Mouse (Mus musculus) embryonic stem cell, embryonic (primary cell): ENCODE data around the gene Tmem255b.

Experiments used
- CTCF ChIA-PET, 4 experiments: fragments of 300-600 bp in 2 of 4; fragments of 350-600 bp in 2 of 4; sonication (Branson Sonifier 250); formaldehyde crosslinking; loops; one replicate each; lab custom pipeline; 2022; ENCODE audit warnings: inconsistent platforms in 2 of 4; lab: Charles Lee
- POLR2A ChIA-PET, 4 experiments: fragments of 300-600 bp in 2 of 4; fragments of 350-600 bp in 2 of 4; sonication (Branson Sonifier 250); formaldehyde crosslinking; loops; one replicate each; lab custom pipeline; 2022; ENCODE audit warnings: antibody characterized with exemption in 4 of 4, inconsistent platforms in 1 of 4; lab: Charles Lee

The Tmem255b gene

DNA sequence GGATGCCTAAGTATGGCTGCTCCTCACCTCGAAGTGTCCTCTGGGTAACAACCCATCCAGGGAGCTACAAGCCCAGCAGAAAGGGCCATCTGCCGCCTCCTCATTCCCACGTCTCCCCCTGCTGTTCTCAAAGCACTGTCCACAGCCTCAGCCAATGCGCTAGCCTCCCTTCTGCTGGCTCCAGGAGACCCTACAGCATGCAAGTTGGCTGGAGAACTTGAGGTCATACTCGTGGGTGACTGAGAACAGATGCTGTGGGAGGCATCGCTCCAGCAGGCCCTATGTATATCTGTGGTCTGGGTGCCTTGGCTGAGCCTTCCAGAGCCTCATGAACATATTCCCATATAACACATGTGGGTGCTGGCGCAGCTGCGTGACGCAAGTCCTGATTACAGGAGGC, 33.7 kb downstream of the Tmem255b start:
- ChIA-PET POLR2A (interaction anchor here in 2 of 4 experiments (0.6 to 1.5 kb wide), 2 partner anchors 80 to 81 kb away, joined by 3 to 4 read pairs; no protein-coding TSS in a partner anchor), CTCF (interaction anchor here in 2 of 4 experiments (0.6 to 0.8 kb wide), 3 partner anchors 14 to 650 kb away, joined by 3 read pairs; no protein-coding TSS in a partner anchor)

DNA sequence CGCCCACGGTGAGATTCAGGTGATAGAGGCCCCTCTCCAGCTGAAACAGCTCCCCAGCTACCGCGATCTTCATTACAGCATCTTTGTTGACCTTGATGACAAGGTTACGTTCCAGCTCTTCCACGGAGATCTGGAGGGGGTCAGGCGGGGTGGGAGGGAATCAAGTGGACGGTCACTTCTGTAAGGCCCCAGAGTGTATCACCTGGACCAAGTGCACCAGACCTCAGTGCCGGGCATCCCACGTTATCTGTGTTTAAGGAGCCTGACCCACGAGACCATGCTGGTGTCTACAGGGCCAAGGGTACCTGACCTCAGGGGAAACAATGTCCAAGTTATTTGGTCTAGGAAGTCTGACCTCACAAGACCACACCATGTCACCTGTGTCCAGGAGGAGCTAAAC, 36.5 kb downstream of the Tmem255b start:
- CTCF ChIA-PET: interaction anchor here in 2 of 4 experiments (0.6 to 1.3 kb wide), 3 partner anchors 10 to 77 kb away, joined by 3 to 5 read pairs (median 3); partner anchors contain the start of gene Atp4b (in 1 of the 2)
- POLR2A ChIA-PET: interaction anchor here in 2 of 4 experiments (0.6 to 1.7 kb wide), 6 partner anchors 13 to 801 kb away, joined by 3 to 5 read pairs (median 4); partner anchors contain the start of gene Gas6 (in 1 of the 2)

DNA sequence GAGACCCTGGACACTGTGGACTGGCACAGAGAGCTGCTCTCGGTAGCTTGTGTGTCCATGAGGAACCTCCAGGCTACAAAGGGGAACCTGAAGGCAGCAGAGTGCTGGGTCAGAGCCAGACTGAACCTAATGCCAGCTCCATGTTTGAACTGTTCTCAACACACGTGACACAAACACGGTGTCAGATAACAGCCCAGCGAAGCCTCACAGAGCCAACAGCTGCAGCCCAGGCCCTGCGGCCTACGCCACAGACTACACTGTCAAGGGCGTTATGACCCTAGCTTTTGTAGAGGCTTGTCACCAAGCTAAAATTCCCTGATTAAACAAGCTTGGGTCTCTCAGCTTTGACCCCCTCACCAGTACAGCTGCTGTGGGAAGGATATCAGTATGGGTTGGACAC, 37.3 kb downstream of the Tmem255b start:
- POLR2A ChIA-PET: interaction anchor here in 3 of 4 experiments (0.5 to 2.3 kb wide), 8 partner anchors 12 to 152 kb away, joined by 3 to 12 read pairs (median 3); partner anchors contain the start of gene Gas6 (in 1 of the 3)
- CTCF ChIA-PET: interaction anchor here in 2 of 4 experiments (0.7 to 1.7 kb wide), 4 partner anchors 10 to 61 kb away, joined by 3 to 7 read pairs (median 4); no protein-coding TSS in a partner anchor

DNA sequence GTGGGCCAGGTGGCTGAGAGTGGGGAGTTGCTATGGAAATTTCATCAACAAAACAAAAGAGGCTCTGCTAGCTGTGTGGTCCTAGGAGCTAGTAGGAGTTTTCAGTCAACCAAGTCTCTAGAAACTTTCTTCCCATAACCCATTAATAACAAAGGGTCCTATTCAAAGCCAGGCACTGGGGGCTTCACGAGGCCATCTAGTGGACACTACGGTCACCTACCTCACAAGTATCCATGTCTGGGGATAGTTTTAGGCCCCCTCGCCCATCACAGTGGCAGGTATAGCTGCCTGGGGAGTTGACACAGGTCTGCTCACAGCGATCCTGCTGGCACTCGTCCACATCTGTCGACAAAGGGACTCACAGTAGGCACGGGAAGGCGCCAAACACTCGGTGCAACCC, 40.9 kb downstream of the Tmem255b start:
- ChIA-PET POLR2A (interaction anchor here in 2 of 4 experiments (1.2 to 1.5 kb wide), 4 partner anchors 15 to 73 kb away, joined by 3 to 6 read pairs (median 4); no protein-coding TSS in a partner anchor), CTCF (interaction anchor here in 2 of 4 experiments (0.6 to 0.7 kb wide), 3 partner anchors 14 to 308 kb away, joined by 3 to 4 read pairs (median 3); no protein-coding TSS in a partner anchor)

DNA sequence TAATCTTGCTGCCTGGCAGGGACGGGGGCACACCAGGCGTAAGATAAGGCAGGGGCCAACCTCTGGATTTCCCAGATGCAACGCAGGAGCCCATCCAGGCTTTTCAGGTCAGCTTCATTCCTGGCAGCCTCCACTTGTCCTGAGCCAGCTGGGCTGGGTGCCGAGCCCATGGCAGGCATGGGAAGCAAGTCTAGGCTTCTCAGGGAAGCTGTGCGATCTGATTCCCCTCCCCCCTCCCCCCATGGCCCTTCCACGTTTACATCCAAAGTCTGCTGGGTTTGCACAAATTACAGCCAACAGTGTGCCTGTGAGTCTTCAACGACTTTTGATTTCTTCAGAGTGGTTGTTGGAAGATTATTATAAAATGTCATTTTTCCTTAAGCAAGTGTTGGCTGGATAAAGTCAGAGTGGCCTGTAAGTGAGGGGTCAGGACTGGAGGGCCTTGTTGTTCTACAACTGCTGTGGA, 46.1 kb downstream of the Tmem255b start:
- POLR2A ChIA-PET: interaction anchor here in 2 of 4 experiments (0.7 to 1.4 kb wide), 4 partner anchors 9 to 68 kb away, joined by 3 to 5 read pairs (median 4); partner anchors contain the start of gene Gas6 (in 1 of the 2)
- CTCF ChIA-PET: no interaction called here

DNA sequence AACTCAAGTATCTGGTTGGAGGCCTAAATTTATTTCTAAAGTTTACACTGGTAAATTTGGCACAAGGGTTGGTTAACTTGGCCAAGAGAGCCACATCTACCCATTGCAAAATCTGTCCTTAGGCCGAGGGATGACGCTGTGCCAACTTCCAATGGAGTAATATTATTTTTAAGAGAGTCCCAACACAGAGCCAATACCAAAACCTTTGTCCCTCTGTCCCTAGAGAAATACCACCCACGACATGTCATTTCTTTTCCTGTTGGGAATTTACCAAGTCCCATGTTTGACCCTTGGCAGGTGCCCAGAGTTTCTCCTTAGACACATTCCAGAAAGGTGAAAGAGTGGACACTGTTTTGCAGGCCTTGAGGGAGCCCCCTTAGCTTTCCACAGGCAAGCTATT, 46.6 kb downstream of the Tmem255b start:
- CTCF ChIA-PET: no interaction called here

DNA sequence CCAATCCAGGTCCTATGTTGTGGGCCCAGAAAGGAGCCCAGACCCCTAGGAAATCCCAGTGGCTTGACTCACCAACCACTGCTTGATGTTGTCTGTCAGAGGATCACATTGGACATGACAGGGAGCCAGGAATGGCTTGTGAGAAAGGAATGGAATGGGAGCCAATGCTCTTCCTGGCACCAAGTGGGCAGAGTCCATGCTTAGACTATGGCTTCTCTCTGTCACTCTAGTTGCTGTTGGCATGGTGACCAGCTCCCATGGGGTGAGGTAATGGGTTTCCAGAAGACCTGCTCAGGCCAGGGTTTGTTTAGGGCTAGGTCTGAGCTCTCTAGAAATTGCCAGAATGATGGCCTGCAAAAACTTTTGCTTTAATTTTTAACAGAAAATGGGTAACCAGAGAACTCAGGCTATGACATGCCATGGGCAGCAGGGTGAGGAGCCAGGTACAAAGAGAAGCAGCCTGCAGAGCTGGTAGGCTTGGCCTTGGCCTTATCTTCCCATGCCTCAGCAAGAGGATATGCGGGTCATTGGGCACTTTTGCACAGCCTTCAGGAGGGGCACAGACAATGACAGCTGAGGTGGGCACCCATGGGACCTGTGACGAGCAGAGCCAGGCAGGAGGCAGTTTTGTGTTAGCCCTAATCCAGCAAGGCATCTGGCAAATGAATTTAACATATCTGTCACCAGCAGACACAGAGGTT, 47.3 kb downstream of the Tmem255b start:
- CTCF ChIA-PET: interaction anchor here in 1 of 4 experiments (1.1 kb wide), 1 partner anchor 46 kb away, joined by 4 read pairs; no protein-coding TSS in a partner anchor
- POLR2A ChIA-PET: interaction anchor here in 1 of 4 experiments (0.7 to 1.7 kb wide), 3 partner anchors 8 to 67 kb away, joined by 3 to 6 read pairs (median 4); no protein-coding TSS in a partner anchor

More for the DNA sequence above, 46.6 kb downstream of the Tmem255b start:
- POLR2A ChIA-PET: interaction anchor here in 1 of 4 experiments (0.7 to 1.4 kb wide), 2 partner anchors 9 to 67 kb away, joined by 3 to 4 read pairs; no protein-coding TSS in a partner anchor

DNA sequence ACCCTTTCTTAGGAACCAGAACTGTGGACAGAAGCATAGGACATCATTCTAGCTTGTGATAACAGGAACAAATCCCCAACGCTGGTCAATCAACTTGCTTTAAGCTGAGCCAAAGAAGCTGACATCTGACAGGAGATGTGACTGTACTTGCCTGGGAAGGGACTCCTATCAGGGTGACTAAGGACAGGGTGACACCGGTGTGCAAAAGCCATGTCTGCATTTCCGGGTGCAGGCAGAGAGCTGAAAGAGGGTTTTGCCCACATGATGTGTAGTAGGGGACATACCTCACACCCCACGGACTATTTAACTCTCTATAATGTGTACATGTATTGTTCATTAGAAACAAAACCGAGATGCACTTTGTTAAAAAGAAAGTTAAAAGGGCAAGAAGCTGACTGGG, 48.2 kb downstream of the Tmem255b start:
- CTCF ChIA-PET: interaction anchor here in 2 of 4 experiments (0.6 to 1.1 kb wide), 3 partner anchors 14 to 242 kb away, joined by 3 to 4 read pairs (median 3); no protein-coding TSS in a partner anchor
- POLR2A ChIA-PET: interaction anchor here in 3 of 4 experiments (0.6 to 1.7 kb wide), 3 partner anchors 9 to 578 kb away, joined by 3 to 8 read pairs (median 6); no protein-coding TSS in a partner anchor

DNA sequence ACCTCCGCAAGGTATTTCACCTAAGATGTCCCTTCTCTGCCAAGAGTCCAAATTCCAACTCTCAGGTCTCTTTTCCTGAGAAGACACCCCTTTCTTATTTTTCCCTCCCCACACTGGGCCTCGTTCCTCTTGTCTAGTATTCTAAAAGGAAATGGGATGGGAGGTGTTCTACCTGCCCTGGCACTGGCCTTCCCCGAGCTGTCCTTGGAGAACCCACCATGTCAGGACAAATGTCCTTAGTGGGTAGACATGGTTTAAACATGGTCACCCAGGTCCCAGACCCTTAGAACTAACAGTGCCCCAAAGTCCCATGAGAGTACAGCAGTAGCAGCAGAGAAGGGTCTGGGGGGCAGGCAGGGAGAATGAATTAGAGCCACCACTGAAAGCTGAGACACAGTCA, 54.4 kb downstream of the Tmem255b start:
- CTCF ChIA-PET: no interaction called here
- POLR2A ChIA-PET: interaction anchor here in 1 of 4 experiments (0.8 to 3.4 kb wide), 3 partner anchors 59 to 297 kb away, joined by 3 to 13 read pairs (median 4); no protein-coding TSS in a partner anchor

DNA sequence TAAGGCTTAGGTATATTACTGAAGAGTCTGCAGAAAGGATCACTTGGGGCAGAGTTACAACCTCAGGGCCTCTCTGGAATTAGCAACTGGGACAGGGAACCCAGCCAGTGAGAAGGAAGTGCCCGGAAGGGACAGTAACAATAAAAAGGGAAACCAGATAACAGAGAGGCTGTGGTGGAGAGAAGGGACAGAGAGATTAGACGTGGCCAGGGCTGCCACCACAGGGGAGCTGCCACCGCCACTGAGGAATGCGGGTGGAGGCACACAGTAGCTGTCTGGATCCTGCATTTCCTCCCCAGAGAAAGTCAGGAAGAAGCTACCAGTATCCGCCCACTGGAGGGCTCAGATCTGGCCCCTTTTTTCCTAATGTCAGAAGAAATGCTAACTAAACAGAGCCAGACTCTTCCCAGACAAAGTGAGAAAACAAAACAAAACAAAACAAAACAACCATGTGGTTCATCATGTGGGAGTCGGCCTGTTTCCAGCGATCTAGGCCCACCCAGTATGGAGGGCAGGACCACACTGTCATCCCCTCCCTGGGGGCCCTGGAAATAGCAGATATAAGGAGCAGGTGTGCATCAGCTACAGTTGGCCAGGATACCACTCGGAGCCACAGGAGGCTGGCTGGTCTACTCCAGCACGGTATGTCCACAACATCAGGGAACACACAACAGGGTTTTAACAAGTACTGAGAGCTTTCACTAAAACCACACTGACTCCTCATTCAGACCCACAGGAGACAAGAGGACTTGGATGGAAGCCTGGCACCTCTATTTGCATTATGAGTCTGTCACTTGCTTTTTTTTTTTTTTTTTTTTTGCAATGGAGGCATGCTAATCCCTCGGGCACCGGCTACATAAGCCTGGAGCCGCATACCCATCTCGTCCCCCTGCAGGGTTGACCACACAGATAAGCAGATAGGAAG, 55.3 kb downstream of the Tmem255b start:
- ChIA-PET POLR2A (interaction anchor here in 3 of 4 experiments (0.6 to 3.6 kb wide), 12 partner anchors 9 to 360 kb away, joined by 3 to 32 read pairs (median 3); no protein-coding TSS in a partner anchor), CTCF (interaction anchor here in 3 of 4 experiments (0.7 to 1.0 kb wide), 5 partner anchors 15 to 261 kb away, joined by 3 to 9 read pairs (median 3); no protein-coding TSS in a partner anchor)

DNA sequence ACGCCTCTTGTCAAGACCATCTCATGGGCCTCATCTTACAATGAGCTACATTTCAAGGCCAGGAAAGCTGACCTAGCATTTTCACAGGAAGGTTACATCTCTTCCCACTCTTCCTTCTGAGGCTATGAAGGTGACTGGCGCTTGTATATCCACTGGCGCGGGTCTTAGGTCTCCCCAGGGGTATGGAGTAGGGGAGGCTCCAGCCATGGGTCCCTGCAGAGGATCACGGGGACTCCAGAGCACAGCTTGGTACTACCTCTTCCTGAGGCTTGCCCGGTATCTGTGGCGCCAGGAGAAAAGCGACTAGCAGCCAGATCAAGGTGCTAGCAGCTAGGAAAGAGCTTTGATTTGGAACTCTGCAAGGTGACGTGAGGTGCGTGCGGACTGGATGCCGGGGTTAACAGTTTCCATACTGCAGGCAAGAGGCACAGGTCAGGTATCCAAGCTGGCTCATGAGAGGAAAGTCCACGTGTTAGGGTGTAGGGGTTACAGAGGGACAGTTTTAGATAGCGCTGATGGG, 56.6 kb downstream of the Tmem255b start:
- ChIA-PET CTCF (interaction anchor here in 1 of 4 experiments (0.9 kb wide), 1 partner anchor 645 kb away, joined by 4 read pairs; no protein-coding TSS in a partner anchor), POLR2A (interaction anchor here in 2 of 4 experiments (0.7 to 3.6 kb wide), 10 partner anchors 9 to 186 kb away, joined by 3 to 32 read pairs (median 4); partner anchors contain the start of gene Rasa3 (in 1 of the 2))

DNA sequence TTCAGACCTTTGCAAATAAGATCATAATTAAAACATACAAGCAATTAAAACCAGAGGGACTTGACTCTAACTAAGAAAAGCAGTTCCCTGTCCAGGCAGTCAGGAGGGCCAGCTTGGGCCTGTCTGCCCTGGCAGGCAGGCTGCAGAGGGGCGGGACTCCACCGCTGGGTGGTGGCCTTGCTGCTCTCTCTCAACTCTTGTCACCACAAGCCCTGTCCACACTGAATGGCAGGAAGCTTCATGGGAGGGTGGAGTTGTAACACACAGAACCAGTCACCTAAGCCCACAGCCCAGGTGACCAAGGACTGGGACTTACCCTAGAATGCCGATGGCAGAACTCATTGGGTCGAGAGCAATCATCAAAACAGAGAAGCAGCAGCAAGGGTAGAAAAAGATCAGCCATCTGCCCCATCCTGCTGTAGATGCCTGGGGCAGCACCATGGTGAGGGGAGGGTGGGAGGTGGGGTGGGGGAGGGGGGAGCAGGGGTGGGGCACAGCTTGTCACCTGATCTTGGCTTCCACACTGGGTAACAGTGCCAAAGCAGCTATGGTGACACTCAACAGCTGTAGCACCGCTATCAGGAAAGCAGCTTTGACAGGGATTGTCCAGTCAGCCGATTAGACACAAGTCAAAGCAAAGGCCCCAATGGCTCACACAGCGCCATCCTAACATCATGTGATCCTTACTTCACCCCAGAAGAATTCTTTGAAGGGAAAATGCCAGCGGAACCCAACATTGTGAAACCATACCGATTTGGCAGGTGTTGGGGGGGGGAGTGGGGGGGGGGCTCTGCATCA, 57.4 kb downstream of the Tmem255b start:
- ChIA-PET CTCF (interaction anchor here in 1 of 4 experiments (0.9 kb wide), 1 partner anchor 646 kb away, joined by 4 read pairs; no protein-coding TSS in a partner anchor), POLR2A (interaction anchor here in 3 of 4 experiments (0.6 to 3.6 kb wide), 12 partner anchors 10 to 1551 kb away, joined by 3 to 32 read pairs (median 3); partner anchors contain the start of genes Lamp1 (in 1 of the 3) and Rasa3 (in 1 of the 3))

DNA sequence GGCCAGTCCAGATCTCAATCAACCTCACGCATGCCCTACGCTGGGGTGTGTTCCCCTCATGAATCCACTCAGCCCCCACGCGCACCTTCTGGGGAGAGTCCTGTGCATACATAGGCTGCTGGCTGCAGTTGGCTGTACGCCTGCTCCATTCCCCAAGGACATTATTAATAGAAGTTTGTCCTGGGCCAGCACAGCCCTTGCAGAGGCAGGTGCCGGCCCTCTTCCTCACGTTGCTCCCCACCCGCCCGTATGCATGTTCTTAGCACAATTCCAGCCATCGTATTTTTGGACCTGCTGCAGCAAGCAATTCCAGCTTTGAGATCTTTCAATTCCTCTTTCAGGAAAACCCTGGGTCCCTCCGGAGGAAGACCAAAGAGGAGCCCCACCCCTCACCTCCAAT, 58.0 kb downstream of the Tmem255b start:
- ChIA-PET CTCF (no interaction called here), POLR2A (interaction anchor here in 2 of 4 experiments (0.7 to 3.6 kb wide), 6 partner anchors 10 to 334 kb away, joined by 3 to 32 read pairs (median 3); partner anchors contain the start of gene Lamp1 (in 1 of the 2))

DNA sequence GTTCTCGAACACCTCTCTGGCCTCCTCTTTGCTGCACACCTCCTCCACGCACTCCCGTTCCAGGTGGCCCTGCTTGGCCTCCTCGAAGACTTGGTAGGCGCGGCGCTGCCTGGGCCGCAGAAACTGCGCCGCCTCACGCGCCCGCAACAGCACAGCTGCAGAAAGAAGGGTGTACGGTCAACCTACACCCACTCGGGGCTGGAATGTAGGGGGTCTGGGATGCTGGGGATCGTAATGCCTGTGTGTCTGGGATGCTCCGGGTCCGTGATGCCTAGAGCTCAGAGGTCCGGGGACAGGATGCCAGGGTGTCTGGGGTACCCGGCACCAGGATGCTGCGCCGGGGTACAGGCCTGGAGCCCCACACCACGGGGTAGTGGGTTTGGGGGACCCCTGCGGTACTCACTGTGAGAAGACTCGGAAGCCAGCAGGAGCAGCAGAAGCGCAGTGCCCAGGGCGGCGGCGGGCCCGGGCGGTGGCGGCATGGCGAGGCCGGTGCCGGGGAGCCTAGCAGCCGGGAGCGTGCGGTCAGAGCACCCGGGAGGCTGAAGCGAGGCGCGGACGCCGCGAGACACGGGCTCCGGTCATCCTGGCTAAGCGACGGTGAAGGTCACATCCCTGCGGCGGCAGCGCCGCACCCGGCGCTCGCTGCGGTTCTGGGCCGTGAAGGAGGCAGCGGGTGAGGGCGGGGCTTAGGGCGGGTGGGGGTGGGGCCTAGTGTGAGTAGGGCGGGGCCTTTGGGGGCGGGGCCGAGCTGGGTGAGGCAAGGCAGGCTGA, 59.1 kb downstream of the Tmem255b start, which contains the start of gene Gas6:
Gas6 (minus strand) TSS at position 633 of the 774 bp plus-strand sequence.
- ChIA-PET CTCF (interaction anchor here in 2 of 4 experiments (0.6 to 1.1 kb wide), 3 partner anchors 54 to 157 kb away, joined by 3 to 6 read pairs (median 4); no protein-coding TSS in a partner anchor), POLR2A (interaction anchor here in 3 of 4 experiments (0.7 to 1.5 kb wide), 10 partner anchors 9 to 81 kb away, joined by 3 to 16 read pairs (median 3); no protein-coding TSS in a partner anchor)

DNA sequence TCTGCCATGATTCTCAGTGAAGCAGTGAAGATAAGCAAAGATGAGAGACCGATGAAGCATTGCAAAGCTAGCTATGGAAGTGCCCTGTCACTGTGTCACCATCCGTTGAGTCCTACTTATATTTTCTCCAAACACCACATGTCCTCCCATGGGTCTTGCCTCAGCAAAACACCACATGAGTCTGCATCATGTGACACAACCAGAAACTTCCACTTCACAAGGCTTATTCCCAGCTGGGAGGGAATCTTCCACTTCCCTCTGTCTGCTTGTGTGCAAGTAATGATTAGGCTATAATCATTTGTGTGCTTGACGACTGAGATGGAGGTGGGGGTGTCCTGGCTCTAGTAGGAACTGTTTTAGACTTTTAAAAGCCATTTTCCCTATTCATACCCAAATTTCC, 66.2 kb downstream of the Tmem255b start:
- ChIA-PET CTCF (no interaction called here), POLR2A (no interaction called here)
